Mouse (Mus musculus) brain, embryonic 14.5 days (tissue): ENCODE results near the gene Astn1. TPM values are rescaled to one million over a fixed set of nuclear protein-coding genes. Genes with fewer than 3 reads are reported as not detected.

ENCODE experiments used
- DNase-seq: peaks from one replicate; pipeline ENCODE4 v3.0.0-alpha.2; 2011; ENCODE audit warnings: low read depth
- CTCF ChIP-seq: fragments of 200-500 bp; IDR thresholded peaks from 2 replicates; pipeline ENCODE4 v1.5.1; 2012; ENCODE audit warnings: inconsistent platforms, mild to moderate bottlenecking, moderate library complexity, borderline replicate concordance; ENCODE audit not compliant: insufficient read depth, insufficient read length; ENCODE audit errors: extremely low read depth
- POLR2A ChIP-seq: fragments of 200-500 bp; IDR thresholded peaks from 2 replicates; pipeline ENCODE4 v1.6.1; 2012; ENCODE audit warnings: mild to moderate bottlenecking, inconsistent platforms, borderline replicate concordance; ENCODE audit not compliant: poor library complexity, insufficient read depth, insufficient read length, severe bottlenecking; ENCODE audit errors: extremely low read depth
- polyA plus RNA-seq: library from polyadenylated mRNA; depleted of rRNA; stranded (reverse); fragments of >200 nt; gene quantifications from 2 replicates; pipeline ENCODE4 v1.2.3, GENCODE M21; 2012

Gene Astn1
- polyA plus RNA-seq, 1 experiment: 71.3 TPM

- TF ChIP-seq CTCF (peak; percentile 41; the same call in 1 of the 2 replicates), POLR2A (no peak)
These were observed 235.9 kb downstream of the Astn1 start for GRCm38 (mm10) chr1:158597996-158598395.

GRCm38 (mm10) chr1:158599435-158599834, 237.4 kb downstream of the Astn1 start:
- TF ChIP-seq CTCF: no peak
- no peak for TF ChIP-seq POLR2A
- no peak for DNase-seq

More at GRCm38 (mm10) chr1:158597996-158598395, 235.9 kb downstream of the Astn1 start:
- no peak for DNase-seq

- DNase-seq: no peak
- no peak for TF ChIP-seq CTCF
- TF ChIP-seq POLR2A: no peak
These were observed 241.0 kb downstream of the Astn1 start for GRCm38 (mm10) chr1:158603056-158603455.

GRCm38 (mm10) chr1:158604149-158604548, 242.1 kb downstream of the Astn1 start:
- DNase-seq: no peak
- TF ChIP-seq POLR2A (no peak), CTCF (no peak)

- DNase-seq: no peak
- TF ChIP-seq POLR2A (no peak), CTCF (no peak)
These were observed 243.5 kb downstream of the Astn1 start for GRCm38 (mm10) chr1:158605597-158605996.

GRCm38 (mm10) chr1:158606324-158606723, 244.3 kb downstream of the Astn1 start:
- no peak for DNase-seq
- TF ChIP-seq CTCF (no peak), POLR2A (no peak)

- no peak for TF ChIP-seq CTCF
- TF ChIP-seq POLR2A: no peak
- DNase-seq: no peak
These were observed 245.1 kb downstream of the Astn1 start for GRCm38 (mm10) chr1:158607201-158607600.

- DNase-seq: no peak
These were observed 253.1 kb downstream of the Astn1 start for GRCm38 (mm10) chr1:158615202-158615601.

GRCm38 (mm10) chr1:158617943-158618342, 255.9 kb downstream of the Astn1 start:
- DNase-seq: no peak
- TF ChIP-seq POLR2A (no peak), CTCF (no peak)

More at GRCm38 (mm10) chr1:158615202-158615601, 253.1 kb downstream of the Astn1 start:
- TF ChIP-seq POLR2A (no peak), CTCF (no peak)

GRCm38 (mm10) chr1:158632935-158633334, 270.9 kb downstream of the Astn1 start:
- TF ChIP-seq POLR2A: no peak
- no peak for DNase-seq

- TF ChIP-seq POLR2A: no peak
- no peak for TF ChIP-seq CTCF
- DNase-seq: no peak
These were observed 271.4 kb downstream of the Astn1 start for GRCm38 (mm10) chr1:158633441-158633840.

- no peak for TF ChIP-seq POLR2A
- TF ChIP-seq CTCF: no peak
- no peak for DNase-seq
These were observed 279.2 kb downstream of the Astn1 start for GRCm38 (mm10) chr1:158641306-158641705.
